Mouse (Mus musculus): ENCODE measurements around the gene Ten1. TPM values are rescaled to one million over a fixed set of nuclear protein-coding genes. Genes with fewer than 3 reads are reported as not detected.

Gene Ten1
- polyA plus RNA-seq, 1 experiment from 2014 or later: 64.1 TPM

DNA sequence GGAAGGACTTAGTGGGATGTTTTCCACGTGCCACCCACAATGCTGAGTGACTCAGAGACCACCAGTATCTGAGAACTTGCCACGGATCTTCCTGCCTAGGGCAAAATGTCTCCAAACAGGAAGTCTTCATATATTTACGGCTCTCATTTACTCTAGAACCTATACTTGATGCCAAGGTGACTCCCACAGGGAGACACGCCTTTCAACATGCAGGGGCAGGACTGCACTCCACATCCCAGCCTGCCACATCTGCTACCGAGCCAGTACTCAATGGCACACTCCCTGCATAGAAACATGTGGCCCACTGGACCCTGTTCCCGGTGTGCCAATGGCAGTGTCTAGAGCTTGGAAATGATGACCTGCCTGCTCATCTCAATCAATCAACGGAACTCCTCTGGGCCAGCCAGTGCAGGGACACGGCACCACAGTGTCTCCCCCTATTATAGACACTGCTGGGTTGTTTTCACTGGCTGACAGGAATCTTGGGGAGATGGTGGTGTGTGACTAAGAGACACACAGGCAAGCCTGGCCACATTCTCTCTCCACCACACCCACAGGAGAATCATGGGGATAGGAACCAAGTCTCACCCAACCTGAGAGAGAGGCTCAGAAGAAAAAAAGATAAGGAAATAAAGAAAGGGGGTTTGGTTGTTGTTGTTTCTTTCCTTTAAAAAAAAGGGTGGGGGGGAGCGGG lies 57.5 kb downstream of the Ten1 start:
- WGBS: 83% methylated on average over 9 of the region's 9 CpGs
- no peak overlapping the region for H3K4me2 ChIP-seq
- no peak for DNase-seq
- TF ChIP-seq CTCF (IDR thresholded peaks at IDR 0.05; ENCODE audit: low read depth): no peak
- ATAC-seq (ENCODE audit: insufficient read depth): no peak
- H3K9ac ChIP-seq: no peak overlapping the region
- H3K36me3 ChIP-seq (ENCODE audit: insufficient read depth): peaks cover 97% of the 10 kb centered on the region
- H3K9me3 ChIP-seq (ENCODE audit: low read depth, low read length): no peaks in the 10 kb centered on the region
- H3K27ac ChIP-seq (ENCODE audit: low read depth): no peak overlapping the region
- H3K4me1 ChIP-seq (ENCODE audit: insufficient read depth): no peaks in the 10 kb centered on the region
- H3K4me3 ChIP-seq (ENCODE audit: low read depth, low read length): no peak overlapping the region
- no peaks in the 10 kb centered on the region for H3K27me3 ChIP-seq (ENCODE audit: insufficient read depth, low read length)

DNA sequence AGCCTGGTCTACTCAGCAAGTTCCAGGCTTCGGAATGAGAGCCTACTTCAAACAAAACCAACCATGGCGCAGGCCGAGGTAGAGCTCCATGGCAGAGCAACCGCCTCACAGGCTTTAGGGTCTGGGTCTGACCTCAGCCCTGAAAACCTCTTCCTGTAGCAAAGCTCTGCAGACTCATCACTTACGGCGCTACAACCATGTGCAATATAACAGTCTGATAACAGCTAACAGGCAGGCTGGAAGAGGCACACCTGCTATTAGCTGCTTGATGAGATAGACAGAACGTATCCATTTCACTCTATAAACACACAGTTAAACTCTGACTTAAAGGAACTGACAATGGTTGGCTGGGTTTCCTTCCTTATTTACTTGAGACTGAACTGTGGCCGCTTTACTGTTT lies 60.8 kb downstream of the Ten1 start:
- no peak for ATAC-seq (ENCODE audit: insufficient read depth)
- H3K27me3 ChIP-seq (ENCODE audit: insufficient read depth, low read length): no peaks in the 10 kb centered on the region
- H3K9ac ChIP-seq: no peak overlapping the region
- no peak for DNase-seq
- no peak overlapping the region for H3K27ac ChIP-seq (ENCODE audit: low read depth)
- 88% methylated on average over 8 of the region's 8 CpGs for WGBS
- no peak overlapping the region for H3K4me3 ChIP-seq (ENCODE audit: low read depth, low read length)
- H3K4me2 ChIP-seq: no peak overlapping the region
- H3K9me3 ChIP-seq (ENCODE audit: low read depth, low read length): no peaks in the 10 kb centered on the region
- no peaks in the 10 kb centered on the region for H3K4me1 ChIP-seq (ENCODE audit: insufficient read depth)
- H3K36me3 ChIP-seq (ENCODE audit: insufficient read depth): peaks cover 97% of the 10 kb centered on the region
- TF ChIP-seq CTCF (IDR thresholded peaks at IDR 0.05; ENCODE audit: low read depth): no peak

DNA sequence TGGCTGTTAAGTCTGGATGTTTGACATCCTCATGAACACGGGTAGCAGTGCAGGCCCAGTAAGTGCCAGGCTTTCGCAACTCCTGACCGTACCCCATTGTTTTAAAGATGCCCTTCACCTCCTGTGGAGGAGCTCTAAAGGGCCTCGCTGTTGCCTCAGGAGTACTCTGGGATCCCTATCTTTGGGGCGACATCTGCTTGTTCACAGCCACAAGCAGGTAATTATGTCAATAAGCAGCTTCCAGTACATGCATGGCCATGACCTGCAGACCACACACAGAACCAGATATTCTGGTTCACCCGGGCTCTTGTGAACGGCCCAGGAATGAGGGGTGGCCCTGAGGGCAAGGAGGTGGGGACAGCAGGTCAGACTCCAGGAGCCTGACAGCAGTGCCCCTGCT lies 61.6 kb downstream of the Ten1 start:
- WGBS: 61% methylated on average over 7 of the region's 7 CpGs
- H3K4me1 ChIP-seq (ENCODE audit: insufficient read depth): no peaks in the 10 kb centered on the region
- peak; percentile 25 for DNase-seq
- H3K27ac ChIP-seq (ENCODE audit: low read depth): no peak overlapping the region
- H3K27me3 ChIP-seq (ENCODE audit: insufficient read depth, low read length): no peaks in the 10 kb centered on the region
- H3K9me3 ChIP-seq (ENCODE audit: low read depth, low read length): no peaks in the 10 kb centered on the region
- H3K9ac ChIP-seq: no peak overlapping the region; the same call in 1 of the 2 replicates
- no peak for TF ChIP-seq CTCF (IDR thresholded peaks at IDR 0.05; ENCODE audit: low read depth)
- H3K4me3 ChIP-seq (ENCODE audit: low read depth, low read length): no peak overlapping the region
- no peak overlapping the region for H3K4me2 ChIP-seq
- ATAC-seq (ENCODE audit: insufficient read depth): no peak; the same call in 1 of the 2 replicates
- H3K36me3 ChIP-seq (ENCODE audit: insufficient read depth): peaks cover 95% of the 10 kb centered on the region

Other genes with a start within 250 kb of the Ten1 start
- 2.0 and 2.3 TPM in 2 replicates for gene Itgb4, start 224.1 kb upstream of the Ten1 start, polyA plus RNA-seq (2014; fragmentation: Nextera tagmentation; extraction: Ambion mirVana)
- 191 and 208 TPM in 2 replicates for gene Galk1, start 186.1 kb upstream of the Ten1 start, polyA plus RNA-seq (2014; fragmentation: Nextera tagmentation; extraction: Ambion mirVana)
- 1,851 and 1,959 TPM in 2 replicates for gene H3f3b, start 170.9 kb upstream of the Ten1 start, polyA plus RNA-seq (2014; fragmentation: Nextera tagmentation; extraction: Ambion mirVana)
- gene Unk, start 168.5 kb upstream of the Ten1 start, polyA plus RNA-seq (2014; fragmentation: Nextera tagmentation; extraction: Ambion mirVana): 39.5 and 44.4 TPM in 2 replicates
- gene Unc13d, start 120.9 kb upstream of the Ten1 start, polyA plus RNA-seq (2014; fragmentation: Nextera tagmentation; extraction: Ambion mirVana): 2.5 and 3.3 TPM in 2 replicates
- 66.5 and 69.8 TPM in 2 replicates for gene Wbp2, start 111.9 kb upstream of the Ten1 start, polyA plus RNA-seq (2014; fragmentation: Nextera tagmentation; extraction: Ambion mirVana)
- gene Trim47, start 71.6 kb upstream of the Ten1 start, polyA plus RNA-seq (2014; fragmentation: Nextera tagmentation; extraction: Ambion mirVana): 12.7 and 13.2 TPM in 2 replicates
- gene Trim65, start 67.7 kb upstream of the Ten1 start, polyA plus RNA-seq (2014; fragmentation: Nextera tagmentation; extraction: Ambion mirVana): 3.7 and 3.9 TPM in 2 replicates
- gene Mrpl38, start 60.0 kb upstream of the Ten1 start, polyA plus RNA-seq (2014; fragmentation: Nextera tagmentation; extraction: Ambion mirVana): 89.3 and 91.9 TPM in 2 replicates
- gene Fbf1, start 30.7 kb upstream of the Ten1 start, polyA plus RNA-seq (2014; fragmentation: Nextera tagmentation; extraction: Ambion mirVana): 30.9 and 35.2 TPM in 2 replicates
- 21.4 and 22.1 TPM in 2 replicates for gene Acox1, start 190 bp downstream of the Ten1 start, polyA plus RNA-seq (2014; fragmentation: Nextera tagmentation; extraction: Ambion mirVana)
- 4.4 and 4.8 TPM in 2 replicates for gene Evpl, start 39.2 kb downstream of the Ten1 start, polyA plus RNA-seq (2014; fragmentation: Nextera tagmentation; extraction: Ambion mirVana)
- gene Srp68, start 75.4 kb downstream of the Ten1 start, polyA plus RNA-seq (2014; fragmentation: Nextera tagmentation; extraction: Ambion mirVana): 85.7 and 89.8 TPM in 2 replicates
- 0.11 TPM in 1 of 2 replicates, not detected in the other for gene Galr2, start 82.1 kb downstream of the Ten1 start, polyA plus RNA-seq (2014; fragmentation: Nextera tagmentation; extraction: Ambion mirVana)
- 63.7 and 68.4 TPM in 2 replicates for gene Exoc7, start 108.4 kb downstream of the Ten1 start, polyA plus RNA-seq (2014; fragmentation: Nextera tagmentation; extraction: Ambion mirVana)
- gene Foxj1, start 136.5 kb downstream of the Ten1 start, polyA plus RNA-seq (2014; fragmentation: Nextera tagmentation; extraction: Ambion mirVana): 1.3 and 2.1 TPM in 2 replicates
- gene Rnf157, start 214.2 kb downstream of the Ten1 start, polyA plus RNA-seq (2014; fragmentation: Nextera tagmentation; extraction: Ambion mirVana): 13.9 and 16.8 TPM in 2 replicates
- gene Ubald2, start 235.2 kb downstream of the Ten1 start, polyA plus RNA-seq (2014; fragmentation: Nextera tagmentation; extraction: Ambion mirVana): 64.9 and 66.7 TPM in 2 replicates

All from lung, embryonic 14.5 days (tissue).